Mouse (Mus musculus) heart, embryonic 16.5 days (tissue): ENCODE results near the gene Wwox. TPM values are rescaled to one million over a fixed set of nuclear protein-coding genes. Genes with fewer than 3 reads are reported as not detected.

Source experiments
- ATAC-seq: fragments of 200-750 bp; cut with Nextera tagmentation; replicated peaks from 2 replicates; pipeline ENCODE4 v1.8.0; 2017; ENCODE audit warnings: moderate number of reproducible peaks; ENCODE audit not compliant: insufficient read depth, low FRiP score; ENCODE audit errors: extremely low read depth
- H3K27ac ChIP-seq: fragments of 300-500 bp; sonication (generic); 2 replicates; pipeline ENCODE4 v1.5.1; 2014; ENCODE audit warnings: mild to moderate bottlenecking, low read length, control low read depth, moderate library complexity
- H3K27me3 ChIP-seq: fragments of 300-500 bp; sonication (generic); 2 replicates; pipeline ENCODE4 v1.6.1; 2014; ENCODE audit warnings: low read length, mixed read lengths; ENCODE audit not compliant: control insufficient read depth, insufficient read depth
- H3K36me3 ChIP-seq: fragments of 300-500 bp; sonication (generic); 2 replicates; pipeline ENCODE4 v1.6.1; 2014; ENCODE audit not compliant: control insufficient read depth, insufficient read depth
- H3K4me1 ChIP-seq: fragments of 300-500 bp; sonication (generic); 2 replicates; pipeline ENCODE4 v1.6.1; 2014; ENCODE audit warnings: low read length, mixed read lengths; ENCODE audit not compliant: control insufficient read depth, insufficient read depth
- H3K4me2 ChIP-seq: fragments of 300-500 bp; sonication (generic); 2 replicates; pipeline ENCODE4 v1.6.1; 2014; ENCODE audit warnings: low read depth, mild to moderate bottlenecking, control low read depth, low read length
- H3K4me3 ChIP-seq: fragments of 300-500 bp; sonication (generic); 2 replicates; pipeline ENCODE4 v1.5.1; 2014; ENCODE audit warnings: mild to moderate bottlenecking, control low read depth, low read length
- H3K9ac ChIP-seq: fragments of 300-500 bp; sonication (generic); 2 replicates; pipeline ENCODE4 v1.6.1; 2014; ENCODE audit warnings: low read length, control low read depth
- H3K9me3 ChIP-seq: fragments of 300-500 bp; sonication (generic); replicated peaks from 2 replicates; pipeline ENCODE4 v1.6.1; 2016; ENCODE audit warnings: low read length; ENCODE audit not compliant: control insufficient read depth
- WGBS: fragments of 180-500 bp; shearing (Covaris S2); extraction: QIAGEN DNeasy Blood & Tissue Kit; methylation state at CpG from one replicate; pipeline ENCODE4 v1.1.7; 2014; 5-methylcytosine and 5-hydroxymethylcytosine counted together
- polyA plus RNA-seq: library from polyadenylated mRNA; unstranded; fragments of >200 nt; fragmentation: Nextera tagmentation; extraction: Ambion mirVana; gene quantifications from 2 replicates; pipeline ENCODE4 v1.2.1, GENCODE M21; 2015

Wwox gene
- polyA plus RNA-seq, 1 experiment from 2014 or later = 12.8 TPM

DNA sequence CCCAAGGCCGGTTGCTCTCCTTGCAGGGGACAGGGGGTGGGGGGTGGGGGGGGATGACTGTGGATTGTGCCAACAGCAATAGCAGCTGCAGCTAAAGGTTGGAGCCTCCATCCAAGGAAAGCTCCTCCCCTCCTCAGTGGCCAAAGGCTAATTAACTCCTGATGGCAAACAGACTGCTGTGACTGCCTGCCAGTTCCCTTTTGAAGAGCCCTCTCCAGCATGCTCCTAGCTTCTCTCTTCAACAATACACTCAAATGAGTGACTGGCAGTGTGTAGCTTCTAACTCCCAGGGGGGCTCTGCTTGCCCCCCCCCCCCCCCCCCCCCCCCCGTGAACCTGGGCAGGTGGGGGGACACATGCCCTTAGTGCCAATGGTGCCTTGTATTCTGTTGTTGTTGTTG, 747.4 kb downstream of the Wwox start:
- 17% methylated on average over 2 of the region's 2 CpGs for WGBS
- Histone ChIP-seq H3K4me1 (peaks cover 9% of the 10 kb centered on the region; the same call in 1 of the 2 replicates), H3K27ac (no peak overlapping the region), H3K9ac (no peak overlapping the region), H3K4me2 (no peak overlapping the region), H3K27me3 (no peaks in the 10 kb centered on the region), H3K9me3 (no peaks in the 10 kb centered on the region), H3K4me3 (no peak overlapping the region), H3K36me3 (no peaks in the 10 kb centered on the region)
- ATAC-seq = no peak

DNA sequence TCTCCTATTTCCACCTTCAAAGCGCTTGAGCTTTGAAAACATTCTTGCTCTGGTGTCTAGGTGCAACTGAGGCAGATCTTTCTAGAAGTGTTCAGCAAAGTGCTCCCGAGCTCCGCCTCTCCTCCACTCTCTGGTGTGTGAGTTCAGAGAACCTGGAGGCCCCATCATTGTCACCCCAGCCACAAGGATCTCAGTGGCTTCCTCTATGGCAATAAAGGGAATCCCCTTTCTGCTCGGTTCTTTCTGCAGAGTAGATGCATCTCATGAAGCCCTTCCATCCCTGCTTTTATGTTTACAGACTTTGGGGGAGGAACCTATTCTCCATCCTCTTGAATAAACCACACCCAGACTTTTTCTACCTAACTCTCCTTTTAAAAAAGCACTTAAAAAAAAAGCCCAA, 749.0 kb downstream of the Wwox start:
- no peak for ATAC-seq
- Histone ChIP-seq H3K9ac (no peak overlapping the region), H3K4me3 (no peak overlapping the region), H3K9me3 (no peaks in the 10 kb centered on the region), H3K4me2 (no peak overlapping the region), H3K4me1 (peaks cover 9% of the 10 kb centered on the region; the same call in 1 of the 2 replicates), H3K27me3 (no peaks in the 10 kb centered on the region), H3K36me3 (no peaks in the 10 kb centered on the region), H3K27ac (no peak overlapping the region)
- 81% methylated on average over 4 of the region's 4 CpGs for WGBS

DNA sequence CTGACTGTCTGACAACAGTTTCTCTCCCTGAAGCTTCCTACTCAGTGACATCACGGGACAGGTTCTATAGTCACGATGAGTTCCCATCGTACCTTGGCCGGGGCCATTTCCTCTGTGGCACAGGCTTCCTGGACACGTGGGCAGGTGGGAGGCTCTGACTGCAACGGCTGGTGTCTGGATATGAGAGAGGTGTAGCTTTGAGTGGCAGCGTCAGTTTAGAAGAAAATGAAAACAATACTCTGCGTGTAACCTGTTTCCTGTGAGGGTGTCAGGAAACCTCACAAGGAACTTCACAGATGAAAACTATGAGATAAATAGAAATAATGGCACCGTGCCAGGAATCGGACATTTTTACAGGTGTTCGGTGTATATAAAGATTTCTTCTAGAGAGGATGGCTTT, 750.4 kb downstream of the Wwox start:
- 57% methylated on average over 11 of the region's 11 CpGs for WGBS

DNA sequence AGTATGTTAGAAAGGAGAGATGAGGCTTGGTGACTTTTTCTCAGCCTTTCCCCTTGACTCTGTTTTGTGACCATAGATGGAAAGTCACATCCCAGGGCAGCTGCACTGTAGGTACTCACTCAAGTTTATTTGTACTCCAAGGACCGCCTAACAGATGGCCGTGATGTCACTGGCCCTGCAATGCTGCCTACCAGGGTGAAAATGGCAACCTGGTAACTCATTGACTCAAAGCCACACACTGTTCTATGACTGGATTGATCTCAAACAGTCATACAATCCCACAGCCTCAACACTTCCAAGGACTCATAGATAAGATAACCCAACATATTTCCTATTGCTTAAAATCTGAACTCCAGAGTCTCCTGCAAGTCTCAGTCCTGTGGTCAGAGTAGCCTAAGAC, 754.3 kb downstream of the Wwox start:
- no peak overlapping the region for H3K4me2 ChIP-seq
- H3K4me1 ChIP-seq = peaks cover 5% of the 10 kb centered on the region; the same call in 1 of the 2 replicates
- no peak overlapping the region for H3K4me3 ChIP-seq
- 86% methylated on average over 2 of the region's 2 CpGs for WGBS
- H3K27ac ChIP-seq = no peak overlapping the region
- no peak overlapping the region for H3K9ac ChIP-seq
- H3K9me3 ChIP-seq = peaks cover 6% of the 10 kb centered on the region
- H3K36me3 ChIP-seq = no peaks in the 10 kb centered on the region
- ATAC-seq = no peak
- H3K27me3 ChIP-seq = peaks cover 2% of the 10 kb centered on the region; the same call in 1 of the 2 replicates

More for the DNA sequence above, 750.4 kb downstream of the Wwox start:
- Histone ChIP-seq H3K4me3 (no peak overlapping the region), H3K36me3 (no peaks in the 10 kb centered on the region), H3K27ac (no peak overlapping the region), H3K27me3 (no peaks in the 10 kb centered on the region), H3K4me2 (no peak overlapping the region), H3K9me3 (no peaks in the 10 kb centered on the region), H3K4me1 (peaks cover 12% of the 10 kb centered on the region; the same call in 1 of the 2 replicates), H3K9ac (no peak overlapping the region)
- ATAC-seq = no peak

DNA sequence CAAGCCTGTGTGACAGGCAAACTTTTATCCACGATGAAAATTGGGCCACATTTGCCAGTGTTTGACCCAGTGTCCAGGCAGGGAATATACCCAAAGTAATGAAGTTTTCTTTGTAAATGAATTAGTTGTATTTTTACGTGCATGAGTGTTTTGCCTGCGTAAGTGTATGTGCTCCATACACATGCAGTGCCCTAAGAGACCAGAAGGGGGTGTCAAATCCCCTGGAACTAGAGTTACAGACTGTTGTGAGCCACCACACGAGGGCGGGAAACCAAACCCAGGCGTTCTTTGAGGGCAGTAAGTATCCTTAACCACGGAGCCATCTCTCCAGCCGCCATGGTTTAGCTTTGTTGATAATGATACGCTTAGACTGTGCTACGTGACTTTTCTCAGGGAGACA, 755.9 kb downstream of the Wwox start:
- 91% methylated on average over 10 of the region's 10 CpGs for WGBS
- H3K36me3 ChIP-seq = no peaks in the 10 kb centered on the region
- no peak for ATAC-seq
- H3K4me1 ChIP-seq = peaks cover 8% of the 10 kb centered on the region
- no peak overlapping the region for H3K9ac ChIP-seq
- H3K27ac ChIP-seq = no peak overlapping the region
- H3K4me2 ChIP-seq = no peak overlapping the region
- no peak overlapping the region for H3K4me3 ChIP-seq
- H3K9me3 ChIP-seq = peaks cover 6% of the 10 kb centered on the region
- peaks cover 5% of the 10 kb centered on the region for H3K27me3 ChIP-seq

DNA sequence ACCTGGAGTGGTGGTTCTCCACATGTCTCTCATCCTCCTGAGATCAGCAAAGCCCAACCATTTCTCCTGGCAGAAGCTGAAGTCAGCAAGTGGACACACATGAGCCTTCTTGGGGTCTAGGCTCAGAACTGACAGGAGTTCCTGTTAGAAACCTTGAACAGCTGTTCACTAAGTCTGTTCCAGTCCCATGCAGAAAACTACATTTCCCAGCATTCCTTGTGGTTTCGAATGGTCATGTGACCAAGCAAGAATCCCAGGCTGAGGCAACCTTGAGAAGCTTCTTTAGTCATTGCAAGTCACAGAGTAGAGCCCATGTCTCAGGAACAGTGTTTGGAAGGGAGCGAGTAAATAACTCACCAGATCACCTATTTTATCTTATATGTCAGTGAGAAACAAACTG, 757.4 kb downstream of the Wwox start:
- Histone ChIP-seq H3K9me3 (peaks cover 6% of the 10 kb centered on the region), H3K27me3 (peaks cover 6% of the 10 kb centered on the region), H3K27ac (no peak overlapping the region), H3K9ac (no peak overlapping the region), H3K4me1 (peaks cover 8% of the 10 kb centered on the region), H3K4me3 (no peak overlapping the region), H3K4me2 (no peak overlapping the region), H3K36me3 (no peaks in the 10 kb centered on the region)
- no peak; the same call in 1 of the 2 replicates for ATAC-seq
- 63% methylated on average over 2 of the region's 2 CpGs for WGBS

DNA sequence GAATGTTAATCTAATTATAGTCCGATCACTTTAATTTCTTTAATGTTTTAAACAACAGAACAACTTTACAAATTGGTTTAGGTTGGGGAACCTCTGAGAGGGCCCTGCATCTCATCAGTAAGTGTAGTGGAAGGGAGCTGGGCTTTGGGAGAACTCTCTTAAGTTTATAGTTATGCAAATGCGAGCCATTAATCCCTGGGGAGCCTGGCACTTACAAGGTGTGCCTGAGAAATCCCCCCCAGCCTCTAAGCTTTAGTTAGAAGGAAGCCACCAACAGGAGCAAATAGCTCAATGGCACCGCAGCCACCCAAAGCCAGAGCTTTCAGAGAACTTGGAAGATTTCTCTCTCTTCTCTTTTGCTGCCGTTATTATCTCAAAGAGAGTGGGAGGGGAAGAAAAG, 759.7 kb downstream of the Wwox start:
- Histone ChIP-seq H3K4me3 (no peak overlapping the region), H3K4me2 (peak overlapping the region; percentile 34), H3K4me1 (peaks cover 5% of the 10 kb centered on the region; the same call in 1 of the 2 replicates), H3K27ac (no peak overlapping the region), H3K9me3 (peaks cover 6% of the 10 kb centered on the region), H3K9ac (no peak overlapping the region), H3K27me3 (peaks cover 6% of the 10 kb centered on the region), H3K36me3 (no peaks in the 10 kb centered on the region)
- ATAC-seq = no peak
- 39% methylated on average over 4 of the region's 4 CpGs for WGBS

DNA sequence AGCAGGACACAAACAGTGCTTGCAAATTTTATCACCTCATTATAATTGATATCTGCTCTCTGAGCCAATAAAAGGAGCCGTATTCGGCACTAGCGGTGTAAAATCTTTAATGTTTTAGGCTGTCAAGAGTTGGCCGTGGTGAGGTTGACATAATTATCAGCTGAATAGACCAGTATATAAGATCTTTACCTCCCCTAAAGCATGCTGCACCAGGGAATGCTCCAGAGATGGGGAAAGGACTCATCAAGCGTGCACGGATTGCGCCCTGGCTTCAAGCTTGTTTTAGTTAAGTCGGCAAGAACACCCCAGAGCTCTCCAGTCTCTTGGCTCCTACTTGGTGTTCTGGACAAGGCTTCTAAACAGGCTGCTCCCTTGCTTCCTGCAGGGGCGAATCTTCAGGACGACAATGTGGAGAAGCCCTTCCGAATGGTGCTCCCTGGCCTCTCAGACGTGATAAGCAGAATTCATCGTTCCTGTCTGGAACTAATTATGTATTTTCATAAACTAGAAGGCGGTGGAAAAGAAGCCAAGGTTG, 760.2 kb downstream of the Wwox start:
- H3K9ac ChIP-seq = no peak overlapping the region
- no peak overlapping the region for H3K27ac ChIP-seq
- H3K27me3 ChIP-seq = peaks cover 6% of the 10 kb centered on the region
- H3K9me3 ChIP-seq = peaks cover 6% of the 10 kb centered on the region
- peak overlapping the region; percentile 34 for H3K4me2 ChIP-seq
- ATAC-seq = no peak; the same call in 1 of the 2 replicates
- no peak overlapping the region for H3K4me3 ChIP-seq
- H3K4me1 ChIP-seq = peaks cover 5% of the 10 kb centered on the region; the same call in 1 of the 2 replicates
- WGBS = 27% methylated on average over 14 of the region's 14 CpGs
- no peaks in the 10 kb centered on the region for H3K36me3 ChIP-seq

DNA sequence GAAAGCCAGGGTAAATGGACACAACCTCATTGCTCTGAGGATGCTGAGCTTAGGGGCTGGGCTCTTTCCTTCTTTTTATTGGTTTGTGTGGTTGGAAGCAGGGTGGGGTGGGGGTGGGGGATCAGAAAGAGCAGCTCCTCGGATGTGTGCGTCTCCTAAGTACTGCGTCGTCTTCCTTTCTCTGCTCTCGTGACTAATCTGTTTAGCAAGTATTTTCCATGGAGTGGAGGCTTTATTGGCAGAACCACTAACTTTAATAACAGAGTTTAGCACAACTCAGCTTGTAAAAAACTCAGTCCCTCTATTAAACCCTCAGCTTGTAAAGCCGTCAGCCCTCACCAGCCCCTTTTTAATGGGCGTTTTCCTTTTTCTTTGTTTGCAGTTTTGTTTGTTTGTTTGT, 762.3 kb downstream of the Wwox start:
- Histone ChIP-seq H3K9me3 (no peaks in the 10 kb centered on the region), H3K27ac (no peak overlapping the region), H3K36me3 (no peaks in the 10 kb centered on the region), H3K4me2 (no peak overlapping the region), H3K4me1 (peaks cover 5% of the 10 kb centered on the region; the same call in 1 of the 2 replicates), H3K27me3 (peaks cover 6% of the 10 kb centered on the region), H3K4me3 (no peak overlapping the region), H3K9ac (no peak overlapping the region)
- ATAC-seq = no peak
- 73% methylated on average over 7 of the region's 7 CpGs for WGBS
